Mouse (Mus musculus): Measurements from ENCODE around the gene Man1c1.

Gene Man1c1

GRCm38 (mm10) chr4:134517719-134518118, 186.4 kb downstream of the Man1c1 start:
- in situ Hi-C loops (cut with MboI, MseI), result no loop called here

GRCm38 (mm10) chr4:134516981-134517380, 187.1 kb downstream of the Man1c1 start:
- in situ Hi-C loops (cut with MboI, MseI), result no loop called here

GRCm38 (mm10) chr4:134515614-134516013, 188.5 kb downstream of the Man1c1 start:
- in situ Hi-C loops (cut with MboI, MseI), result no loop called here

- in situ Hi-C loops (cut with MboI, MseI), result no loop called here
Observed at GRCm38 (mm10) chr4:134514309-134514930, 189.7 kb downstream of the Man1c1 start.

GRCm38 (mm10) chr4:134512798-134513197, 191.3 kb downstream of the Man1c1 start:
- in situ Hi-C loops (cut with MboI, MseI), result no loop called here

- in situ Hi-C loops (cut with MboI, MseI), result no loop called here
Observed at GRCm38 (mm10) chr4:134511730-134512129, 192.4 kb downstream of the Man1c1 start.

Measured in T-helper 2 cell (primary cell).